Mouse (Mus musculus): ENCODE measurements around the gene Pak3. TPM values are rescaled to one million over a fixed set of nuclear protein-coding genes. Genes with fewer than 3 reads are reported as not detected.

Gene Pak3
- polyA plus RNA-seq, 1 experiment from 2014 or later: 4.8 TPM

DNA sequence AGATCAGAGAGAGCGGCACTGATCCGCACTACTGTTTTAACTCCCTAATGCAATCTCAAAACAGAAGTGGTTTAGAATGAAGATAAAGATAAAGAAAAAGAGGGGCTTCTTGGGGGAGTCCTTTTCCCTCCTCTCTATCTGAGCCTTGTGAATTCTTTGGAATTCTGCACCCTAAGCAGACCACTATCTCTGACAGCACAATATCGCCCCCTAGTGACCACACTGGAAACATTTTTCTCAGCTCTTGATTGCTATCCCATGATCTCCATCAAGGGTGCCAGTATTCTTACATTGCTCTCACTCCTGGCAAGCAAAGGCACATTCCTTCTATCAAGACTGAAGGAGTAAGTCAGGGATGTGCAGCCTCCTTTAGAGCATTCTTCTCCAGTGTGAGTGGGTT, 149.9 kb downstream of the Pak3 start:
- Histone ChIP-seq H3K4me3 (replicated peaks) (no peak overlapping the region), H3K9ac (no peak overlapping the region), H3K9me3 (replicated peaks) (no peaks in the 10 kb centered on the region), H3K27ac (no peak overlapping the region), H3K4me1 (no peaks in the 10 kb centered on the region), H3K27me3 (peaks cover 42% of the 10 kb centered on the region), H3K4me2 (no peak overlapping the region), H3K36me3 (no peaks in the 10 kb centered on the region)
- ATAC-seq (replicated peaks; ENCODE audit: low FRiP score): no peak
- 50% methylated on average over 3 of the region's 3 CpGs for WGBS

DNA sequence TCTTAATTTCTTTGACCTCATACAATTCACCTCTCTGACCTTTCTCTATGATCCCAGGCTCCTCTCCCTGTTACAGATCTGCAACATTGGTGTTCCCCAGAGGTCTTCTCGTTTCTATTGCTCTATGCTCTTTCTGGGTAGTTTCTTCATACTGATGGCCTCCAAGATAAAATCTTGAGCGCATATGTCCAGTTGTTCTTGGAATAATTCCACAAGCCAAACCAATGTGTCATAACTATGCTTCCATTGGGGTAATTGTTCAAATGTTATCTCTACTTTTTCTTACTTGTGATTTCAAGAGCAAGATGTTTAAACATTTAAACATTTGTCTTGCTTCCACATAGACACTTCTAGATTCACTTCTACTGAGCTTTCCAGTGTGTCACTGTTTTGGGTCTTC, 160.2 kb downstream of the Pak3 start:
- H3K9ac ChIP-seq: no peak overlapping the region
- no peak for ATAC-seq (replicated peaks; ENCODE audit: low FRiP score)
- 70% methylated on average over 2 of the region's 2 CpGs for WGBS

DNA sequence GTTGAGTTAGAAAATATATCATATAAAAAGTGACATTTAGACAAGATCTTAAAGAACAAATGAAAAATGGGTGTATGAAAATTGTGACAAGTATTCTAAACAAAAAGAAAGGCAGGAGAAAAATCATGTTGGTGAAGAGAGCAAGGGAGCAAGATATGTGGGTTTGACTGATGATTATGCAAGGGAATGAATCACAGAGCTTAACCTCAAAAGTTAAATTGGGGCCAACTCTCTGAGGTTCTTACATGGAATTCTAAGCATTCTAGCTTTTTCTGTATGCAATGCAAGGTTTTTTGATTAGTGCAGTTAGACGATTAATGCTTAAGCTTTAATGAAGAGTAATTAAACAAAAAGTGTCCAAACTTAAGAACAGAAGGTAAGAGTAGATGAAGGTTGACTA, 203.9 kb downstream of the Pak3 start:
- 81% methylated on average over 1 of the region's 1 CpGs for WGBS

More for the DNA sequence above, 160.2 kb downstream of the Pak3 start:
- Histone ChIP-seq H3K27ac (no peak overlapping the region), H3K4me1 (no peaks in the 10 kb centered on the region), H3K9me3 (replicated peaks) (no peaks in the 10 kb centered on the region), H3K4me2 (no peak overlapping the region), H3K36me3 (no peaks in the 10 kb centered on the region), H3K27me3 (peaks cover 5% of the 10 kb centered on the region; the same call in 1 of the 2 replicates), H3K4me3 (replicated peaks) (no peak overlapping the region)

DNA sequence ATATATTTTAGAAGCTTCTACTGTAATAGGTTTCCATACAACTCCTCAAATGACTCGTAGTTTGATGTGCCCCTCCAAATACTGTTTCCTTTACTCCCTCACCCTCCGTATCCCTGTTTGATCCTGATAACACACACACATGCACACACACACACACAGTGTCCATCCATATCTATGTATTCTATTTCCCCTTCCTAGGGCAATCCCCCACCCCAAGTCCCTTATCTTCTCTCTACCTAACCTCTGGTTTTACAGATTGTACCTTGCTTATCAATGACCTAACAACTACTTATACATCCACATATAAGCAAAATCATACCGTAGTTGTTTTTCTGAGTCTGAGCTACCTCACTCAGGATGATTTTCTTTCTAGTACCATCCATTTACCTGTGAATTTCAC, 207.0 kb downstream of the Pak3 start:
- H3K4me1 ChIP-seq: no peaks in the 10 kb centered on the region
- no peak for ATAC-seq (replicated peaks; ENCODE audit: low FRiP score)
- H3K4me2 ChIP-seq: no peak overlapping the region
- H3K9ac ChIP-seq: no peak overlapping the region
- no peaks in the 10 kb centered on the region for H3K9me3 ChIP-seq (replicated peaks)
- 0 out of 2 replicates have a peak, but pooled peaks cover 3% of the 10 kb centered on the region for H3K27me3 ChIP-seq
- no peak overlapping the region for H3K4me3 ChIP-seq (replicated peaks)
- WGBS: 90% methylated on average over 3 of the region's 3 CpGs
- H3K36me3 ChIP-seq: no peaks in the 10 kb centered on the region
- no peak overlapping the region for H3K27ac ChIP-seq

More for the DNA sequence above, 203.9 kb downstream of the Pak3 start:
- no peak overlapping the region for H3K9ac ChIP-seq
- H3K9me3 ChIP-seq (replicated peaks): no peaks in the 10 kb centered on the region
- ATAC-seq (replicated peaks; ENCODE audit: low FRiP score): no peak
- H3K4me2 ChIP-seq: no peak overlapping the region
- no peaks in the 10 kb centered on the region for H3K36me3 ChIP-seq
- H3K27me3 ChIP-seq: 0 out of 2 replicates have a peak, but pooled peaks cover 3% of the 10 kb centered on the region
- H3K4me3 ChIP-seq (replicated peaks): no peak overlapping the region
- H3K4me1 ChIP-seq: no peaks in the 10 kb centered on the region
- no peak overlapping the region for H3K27ac ChIP-seq

DNA sequence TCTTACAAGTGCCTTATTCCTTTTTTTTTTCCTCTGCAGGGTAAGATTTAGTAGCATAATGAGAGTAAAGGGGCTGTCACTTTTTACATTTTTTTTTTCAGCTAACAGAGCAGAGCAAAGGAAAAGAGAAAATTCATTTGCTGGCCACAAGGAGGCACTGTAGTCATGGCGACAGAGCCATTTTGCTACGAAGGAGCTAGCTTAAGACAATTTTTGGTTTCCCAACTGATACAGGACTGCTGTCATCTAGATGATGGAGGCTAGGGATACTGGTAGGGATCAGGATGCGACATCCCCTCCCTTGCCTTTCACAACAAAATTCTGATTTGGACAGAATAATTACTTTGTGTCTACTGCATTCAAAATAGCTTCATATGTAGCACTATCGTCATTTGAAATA, 217.6 kb downstream of the Pak3 start:
- no peak overlapping the region for H3K27ac ChIP-seq
- no peak for ATAC-seq (replicated peaks; ENCODE audit: low FRiP score)
- no peaks in the 10 kb centered on the region for H3K36me3 ChIP-seq
- no peak overlapping the region for H3K4me2 ChIP-seq
- peaks cover 5% of the 10 kb centered on the region; the same call in 1 of the 2 replicates for H3K27me3 ChIP-seq
- H3K9me3 ChIP-seq (replicated peaks): no peaks in the 10 kb centered on the region
- no peak overlapping the region for H3K4me3 ChIP-seq (replicated peaks)
- no peak overlapping the region for H3K9ac ChIP-seq
- H3K4me1 ChIP-seq: no peaks in the 10 kb centered on the region
- WGBS: 40% methylated on average over 4 of the region's 4 CpGs

DNA sequence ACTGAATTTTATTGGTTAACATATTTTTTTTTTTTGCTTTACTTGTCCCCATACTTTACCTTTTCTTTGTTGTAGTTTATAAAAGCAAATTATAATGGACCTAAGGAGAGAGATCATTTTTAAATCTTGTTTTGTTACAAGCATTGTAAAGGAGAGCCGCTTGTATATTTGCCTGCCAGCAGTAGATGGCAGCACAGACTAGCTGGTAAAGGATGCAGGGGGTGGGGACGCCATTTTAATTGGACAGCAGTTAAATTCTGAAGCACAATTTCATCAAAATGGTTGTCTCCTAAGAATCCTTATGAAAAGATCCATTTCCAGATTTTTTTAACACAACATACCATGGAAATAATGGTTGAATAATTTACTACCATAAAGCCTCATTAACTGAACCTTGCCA, 220.8 kb downstream of the Pak3 start:
- 19% methylated on average over 2 of the region's 2 CpGs for WGBS
- no peak overlapping the region for H3K9ac ChIP-seq

DNA sequence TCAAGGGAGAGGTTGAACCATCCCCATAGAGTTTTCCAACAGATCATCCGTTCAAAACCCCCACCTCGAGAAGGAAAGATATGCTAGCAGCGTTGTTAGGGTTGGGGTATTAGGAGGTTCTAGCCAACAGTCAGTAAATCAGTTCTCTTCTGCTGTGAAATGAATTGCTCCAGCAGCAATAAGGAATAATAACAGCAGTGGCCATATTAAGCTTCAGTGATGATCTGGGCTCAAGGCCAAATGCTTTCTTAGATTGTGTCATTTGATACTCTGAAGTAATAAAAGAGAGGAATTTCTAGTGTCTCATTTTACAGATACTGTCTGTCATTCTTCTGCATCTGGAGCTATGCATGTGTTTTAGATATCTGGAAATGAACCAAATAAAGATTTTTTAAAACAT, 244.2 kb downstream of the Pak3 start:
- no peak for ATAC-seq (replicated peaks; ENCODE audit: low FRiP score)
- H3K36me3 ChIP-seq: no peaks in the 10 kb centered on the region
- no peak overlapping the region for H3K9ac ChIP-seq
- WGBS: 73% methylated on average over 3 of the region's 3 CpGs
- H3K4me2 ChIP-seq: no peak overlapping the region
- no peak overlapping the region for H3K4me3 ChIP-seq (replicated peaks)
- H3K9me3 ChIP-seq (replicated peaks): no peaks in the 10 kb centered on the region
- no peaks in the 10 kb centered on the region for H3K4me1 ChIP-seq
- peaks cover 11% of the 10 kb centered on the region; the same call in 1 of the 2 replicates for H3K27me3 ChIP-seq
- no peak overlapping the region for H3K27ac ChIP-seq

More for the DNA sequence above, 220.8 kb downstream of the Pak3 start:
- Histone ChIP-seq H3K27ac (no peak overlapping the region), H3K27me3 (no peaks in the 10 kb centered on the region; the same call in 1 of the 2 replicates), H3K36me3 (no peaks in the 10 kb centered on the region), H3K4me3 (replicated peaks) (no peak overlapping the region), H3K4me1 (no peaks in the 10 kb centered on the region), H3K4me2 (no peak overlapping the region), H3K9me3 (replicated peaks) (no peaks in the 10 kb centered on the region)
- ATAC-seq (replicated peaks; ENCODE audit: low FRiP score): no peak

DNA sequence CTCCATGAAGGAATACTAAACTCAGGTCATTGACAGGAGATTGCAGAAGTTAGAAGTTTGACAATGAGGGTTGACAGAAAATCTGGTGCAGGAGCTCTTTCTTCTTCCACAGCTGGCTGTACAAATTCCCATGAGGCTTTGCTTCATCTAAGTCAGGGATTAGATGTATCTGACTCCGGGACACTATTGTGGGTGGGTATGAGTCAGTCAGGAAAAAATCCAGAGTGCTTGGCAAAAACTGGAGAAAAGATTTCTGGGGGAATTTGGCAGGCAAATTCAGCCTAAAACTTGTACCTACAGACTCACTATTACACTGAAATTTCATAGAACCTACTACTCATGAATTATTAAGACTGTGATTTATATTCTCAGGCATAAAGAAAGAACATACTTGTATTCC, 297.6 kb downstream of the Pak3 start:
- H3K9me3 ChIP-seq (replicated peaks): no peaks in the 10 kb centered on the region
- no peak for ATAC-seq (replicated peaks; ENCODE audit: low FRiP score)
- H3K9ac ChIP-seq: no peak overlapping the region
- 75% methylated on average over 1 of the region's 1 CpGs for WGBS
- H3K27ac ChIP-seq: no peak overlapping the region
- no peak overlapping the region for H3K4me3 ChIP-seq (replicated peaks)
- H3K27me3 ChIP-seq: no peaks in the 10 kb centered on the region
- H3K4me1 ChIP-seq: no peaks in the 10 kb centered on the region
- H3K36me3 ChIP-seq: no peaks in the 10 kb centered on the region
- no peak overlapping the region for H3K4me2 ChIP-seq

DNA sequence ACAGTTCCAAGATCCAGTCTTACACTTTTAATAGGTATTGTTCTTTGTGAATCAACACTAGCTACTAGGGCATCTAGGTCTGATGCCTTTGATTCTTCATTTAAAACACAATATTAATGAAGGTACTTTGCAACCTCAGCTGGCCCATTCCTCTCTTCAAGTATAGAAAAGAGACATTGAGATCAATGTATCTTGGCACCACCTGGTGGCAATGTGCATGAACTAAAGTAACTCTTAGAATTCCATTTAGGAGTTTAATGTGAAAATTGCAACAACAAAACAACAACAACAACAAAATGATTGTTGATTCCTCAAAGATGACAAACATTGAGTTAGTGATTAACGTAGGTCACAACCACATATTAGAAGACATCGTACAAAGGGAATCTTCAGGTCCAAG, 300.6 kb downstream of the Pak3 start:
- Histone ChIP-seq H3K27me3 (0 out of 2 replicates have a peak, but pooled peaks cover 3% of the 10 kb centered on the region), H3K4me3 (replicated peaks) (no peak overlapping the region), H3K9ac (no peak overlapping the region), H3K4me1 (no peaks in the 10 kb centered on the region), H3K36me3 (no peaks in the 10 kb centered on the region), H3K4me2 (no peak overlapping the region), H3K27ac (no peak overlapping the region), H3K9me3 (replicated peaks) (no peaks in the 10 kb centered on the region)
- ATAC-seq (replicated peaks; ENCODE audit: low FRiP score): no peak
- WGBS: 96% methylated on average over 2 of the region's 2 CpGs

DNA sequence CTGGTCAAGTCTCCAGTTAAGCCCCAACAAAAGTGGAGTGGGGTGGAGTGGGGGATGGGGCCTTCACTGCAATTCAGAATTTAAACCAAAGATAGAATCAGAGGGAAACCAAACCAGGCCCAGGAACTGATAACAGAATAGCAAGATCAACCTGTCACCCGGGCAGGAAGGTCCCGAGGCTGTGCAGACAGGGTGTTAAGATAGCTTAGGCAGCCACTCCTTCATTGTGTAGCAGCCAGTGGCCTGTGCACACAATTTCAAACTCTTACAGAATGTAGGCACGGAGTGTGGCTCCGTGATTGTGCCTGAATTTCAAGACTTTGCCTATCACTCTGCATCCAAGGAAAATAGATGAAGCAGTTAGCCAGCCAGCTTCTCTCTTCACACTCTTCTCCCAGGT, 308.1 kb downstream of the Pak3 start:
- peak overlapping the region; percentile 40 for H3K4me3 ChIP-seq (replicated peaks)
- H3K9me3 ChIP-seq (replicated peaks): no peaks in the 10 kb centered on the region
- H3K4me2 ChIP-seq: peak overlapping the region; percentile 48
- H3K4me1 ChIP-seq: no peaks in the 10 kb centered on the region
- H3K27ac ChIP-seq: peak overlapping the region; percentile 54; the same call in 1 of the 2 replicates
- H3K36me3 ChIP-seq: no peaks in the 10 kb centered on the region
- WGBS: 48% methylated on average over 4 of the region's 4 CpGs
- peaks cover 16% of the 10 kb centered on the region; the same call in 1 of the 2 replicates for H3K27me3 ChIP-seq
- ATAC-seq (replicated peaks; ENCODE audit: low FRiP score): peak; percentile 68; the same call in 1 of the 2 replicates
- 0 out of 2 replicates have a peak overlapping the region, but pooled peaks have one; percentile 11 for H3K9ac ChIP-seq

DNA sequence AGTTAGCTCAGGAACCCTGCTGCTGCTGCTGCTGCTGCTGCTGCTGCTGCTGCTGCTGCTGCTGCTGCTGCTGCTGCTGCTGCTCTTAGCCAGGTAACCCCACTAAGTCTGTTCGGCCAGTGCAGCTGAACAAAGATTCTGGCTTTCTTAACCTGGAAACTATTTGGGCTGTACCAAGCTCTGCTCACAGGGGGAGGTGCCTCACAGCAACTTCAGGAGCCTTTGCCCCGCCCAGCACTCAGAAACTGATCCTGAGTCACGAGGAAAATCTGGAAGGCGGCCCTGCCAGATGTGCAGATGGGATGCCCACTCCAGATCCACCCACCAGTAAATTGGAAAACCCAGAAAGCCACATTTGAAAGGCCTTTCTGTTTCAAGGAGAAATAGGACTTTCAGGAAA, 308.8 kb downstream of the Pak3 start, which contains the start of gene Capn6:
Gene Capn6 (minus strand): TSS at position 203 of the 400 bp plus-strand sequence.
- ATAC-seq (replicated peaks; ENCODE audit: low FRiP score): peak; percentile 89
- no peaks in the 10 kb centered on the region for H3K9me3 ChIP-seq (replicated peaks)
- H3K27ac ChIP-seq: peak within 1 kb of the TSS; percentile 54; the same call in 1 of the 2 replicates
- no peaks in the 10 kb centered on the region for H3K36me3 ChIP-seq
- H3K4me1 ChIP-seq: no peaks in the 10 kb centered on the region
- H3K27me3 ChIP-seq: peaks cover 15% of the 10 kb centered on the region; the same call in 1 of the 2 replicates
- H3K4me3 ChIP-seq (replicated peaks): peak within 1 kb of the TSS; percentile 40
- 37% methylated on average over 4 of the region's 4 CpGs for WGBS
- peak within 1 kb of the TSS; percentile 48 for H3K4me2 ChIP-seq
- 0 out of 2 replicates have a peak within 1 kb of the TSS, but pooled peaks have one; percentile 11 for H3K9ac ChIP-seq

DNA sequence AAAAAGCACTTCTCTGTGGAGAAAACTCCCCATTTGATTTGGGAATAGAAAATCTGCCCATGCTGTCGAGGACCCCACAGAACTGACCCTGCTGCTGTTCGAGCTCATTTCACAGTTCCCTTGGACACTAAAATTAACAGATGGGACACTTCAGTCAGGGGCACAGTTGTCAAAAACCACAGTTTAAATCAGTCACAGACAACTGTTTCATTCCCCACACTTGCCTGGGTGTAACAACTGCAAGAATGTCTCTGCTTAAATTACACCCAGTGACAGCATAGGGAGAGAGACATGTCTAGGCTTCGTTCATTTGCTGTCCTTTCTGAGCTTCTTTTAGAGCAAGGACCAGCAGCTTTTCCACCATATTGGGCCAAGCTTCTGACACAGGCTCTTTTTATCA, 328.2 kb downstream of the Pak3 start:
- Histone ChIP-seq H3K4me3 (replicated peaks) (no peak overlapping the region), H3K27ac (no peak overlapping the region), H3K27me3 (peaks cover 28% of the 10 kb centered on the region), H3K36me3 (no peaks in the 10 kb centered on the region), H3K9ac (no peak overlapping the region), H3K4me2 (no peak overlapping the region), H3K4me1 (no peaks in the 10 kb centered on the region), H3K9me3 (replicated peaks) (no peaks in the 10 kb centered on the region)
- WGBS: 45% methylated on average over 3 of the region's 3 CpGs
- ATAC-seq (replicated peaks; ENCODE audit: low FRiP score): no peak
